Mouse (Mus musculus): ENCODE results near the gene Vrk3. TPM values are rescaled to one million over a fixed set of nuclear protein-coding genes. Genes with fewer than 3 reads are reported as not detected.

Gene Vrk3
- polyA plus RNA-seq (2012; rRNA removed), result 20.0 and 23.5 TPM in 2 replicates

DNA sequence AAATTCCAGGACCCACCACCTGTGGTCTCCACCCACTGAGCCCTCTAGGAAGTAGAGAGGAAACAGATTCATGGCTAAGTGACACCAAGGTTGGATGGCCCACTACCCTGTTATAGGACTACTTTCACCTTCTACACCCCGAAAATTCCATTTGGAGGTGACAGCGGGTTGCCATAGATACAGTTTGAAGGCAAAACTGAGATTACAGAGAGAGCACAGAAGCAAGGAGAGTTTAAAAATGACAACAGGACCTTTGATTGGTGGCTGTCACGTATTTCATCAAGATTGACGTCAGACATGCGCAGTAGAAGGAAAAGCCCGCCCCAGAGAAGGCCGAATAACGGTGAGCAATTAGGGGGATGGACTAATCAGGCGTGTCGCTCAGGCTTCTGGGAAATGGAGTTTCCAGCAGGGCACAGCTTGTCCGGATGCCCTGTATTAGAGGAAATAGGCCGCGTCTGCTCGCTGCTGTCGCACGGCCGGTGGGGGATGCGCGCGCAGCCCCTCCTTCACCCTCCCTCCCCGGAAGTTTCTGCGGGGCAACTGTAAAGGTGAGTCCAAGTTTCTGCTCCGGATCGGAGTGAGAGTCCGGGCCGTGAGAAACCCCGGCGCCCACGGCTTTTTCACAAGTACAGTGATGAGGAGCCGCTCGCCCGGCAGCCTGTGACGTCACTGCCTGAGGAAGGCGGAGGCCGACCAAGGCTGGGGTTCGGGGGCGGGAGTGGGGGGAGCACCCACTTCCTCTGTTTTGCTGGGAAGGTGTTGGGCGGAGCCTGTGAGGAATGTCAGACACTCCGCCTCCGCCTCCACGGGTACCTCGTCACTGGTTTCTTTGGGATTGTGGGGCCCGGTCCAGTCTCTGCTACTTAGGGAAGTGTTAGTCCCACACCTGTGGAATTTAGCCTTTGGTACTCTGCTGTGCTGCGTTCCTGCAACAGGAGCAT lies at the start of gene Vrk3:
Gene Vrk3 (plus strand): TSS at position 313 of the 944 bp plus-strand sequence.

DNA sequence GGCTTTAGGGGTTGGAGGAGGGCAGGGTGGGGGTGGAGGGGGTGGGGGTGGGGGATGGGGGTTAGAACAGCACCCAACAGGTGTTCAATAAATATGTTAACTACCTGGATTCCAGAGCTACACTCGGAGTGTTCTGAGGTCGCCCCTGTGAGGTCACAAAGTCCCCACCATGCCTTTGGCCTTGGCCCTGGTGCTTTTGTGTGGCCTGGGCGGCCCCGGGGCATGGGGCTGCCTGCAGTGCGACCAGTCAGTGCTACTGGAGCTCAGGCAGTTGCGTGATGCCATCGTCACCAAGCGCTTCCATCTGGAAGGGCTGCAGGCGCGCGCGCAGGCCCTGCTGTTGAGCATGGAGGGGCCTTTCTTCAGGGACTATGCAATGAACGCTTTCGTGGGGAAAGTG lies 39.6 kb upstream of the Vrk3 start, which contains the start of gene Izumo2:
Gene Izumo2 (plus strand): TSS at position 169 of the 400 bp plus-strand sequence.

DNA sequence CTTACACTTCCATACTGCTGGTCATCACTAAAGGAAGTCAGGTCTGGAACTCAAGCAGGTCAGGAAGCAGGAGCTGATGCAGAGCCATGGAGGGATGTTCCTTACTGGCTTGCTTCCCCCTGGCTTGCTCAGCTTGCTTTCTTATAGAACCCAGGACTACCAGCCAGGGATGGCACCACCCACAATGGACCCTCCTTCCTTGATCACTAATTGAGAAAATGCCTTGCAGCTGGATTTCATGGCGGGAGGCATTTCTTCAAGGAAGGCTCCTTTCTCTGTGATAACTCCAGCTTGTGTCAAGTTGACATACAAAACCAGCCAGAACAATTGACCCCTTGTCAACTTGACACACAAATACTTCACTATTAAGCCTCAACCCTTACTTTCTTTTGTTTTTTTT lies 2.7 kb downstream of the Vrk3 start, which contains the start of gene Zfp473:
Gene Zfp473 (minus strand): TSS at position 101 of the 400 bp plus-strand sequence.

DNA sequence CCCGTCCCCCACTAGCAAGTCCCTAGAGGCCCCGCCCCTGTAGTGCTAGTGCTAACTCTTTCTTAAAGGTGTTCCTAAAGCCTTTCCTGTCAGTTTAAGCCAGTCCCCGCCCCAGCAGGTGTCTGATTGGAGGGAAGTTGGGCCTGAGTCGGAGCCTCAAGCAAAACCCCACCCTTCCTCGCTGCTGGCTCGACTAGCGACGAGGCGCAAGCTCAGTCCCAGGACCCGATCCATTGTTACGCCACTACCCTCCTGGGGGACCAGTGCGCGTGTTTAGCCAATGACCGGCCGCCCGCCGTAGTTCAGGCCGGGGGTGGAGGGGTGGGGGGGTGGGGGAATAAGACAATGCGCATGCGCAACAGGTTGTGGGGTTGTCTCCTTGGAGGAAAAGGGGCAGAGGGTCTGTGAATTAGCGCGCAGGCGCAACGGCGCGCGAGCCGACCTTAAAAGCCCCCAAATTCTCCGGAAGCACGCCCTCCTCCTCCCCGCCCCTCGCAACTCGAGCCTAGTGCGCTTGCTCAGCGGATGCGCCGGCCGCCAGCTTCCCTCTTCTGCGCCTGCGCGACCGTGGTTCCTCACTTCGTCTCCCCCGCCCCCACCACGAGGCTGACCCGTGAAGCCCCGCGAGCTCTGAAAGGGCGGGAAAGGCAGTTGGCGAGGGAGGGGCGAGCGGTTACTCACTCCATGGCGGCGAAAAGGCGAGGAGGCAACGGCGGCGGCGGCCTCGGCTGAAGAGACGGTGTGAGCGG lies 67.7 kb downstream of the Vrk3 start, which contains the start of the genes Nup62 and Il4i1:
Gene Nup62 (plus strand): TSS at position 368 of the 749 bp plus-strand sequence.
Gene Il4i1 (plus strand): TSS at position 667 of the 749 bp plus-strand sequence.

DNA sequence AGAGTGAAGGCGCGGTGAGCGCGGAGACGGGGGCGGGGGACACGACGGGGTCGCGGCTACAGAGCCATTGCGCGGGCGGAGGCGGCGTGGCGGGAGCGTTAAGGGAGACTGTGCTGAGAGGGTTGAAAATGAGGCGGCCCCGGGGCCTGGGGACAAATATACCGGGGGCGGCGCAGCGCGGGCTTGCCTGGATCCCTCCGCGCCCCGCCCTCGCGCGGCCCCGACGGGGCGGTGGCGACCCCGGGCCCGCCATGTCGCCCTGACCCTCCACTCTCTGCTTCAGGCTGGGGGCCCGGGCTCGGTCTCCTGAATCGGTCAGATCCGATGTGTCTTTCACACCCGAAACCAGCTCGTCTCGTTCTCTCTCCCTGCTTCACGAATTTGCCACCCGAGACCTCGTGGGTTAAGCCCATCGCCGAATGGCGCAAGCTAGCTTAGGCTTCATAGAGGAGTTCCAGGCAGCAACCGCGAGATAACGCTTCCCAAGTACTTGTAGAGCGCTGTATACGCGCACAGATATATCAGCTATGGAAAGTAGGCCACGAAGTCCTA lies 68.3 kb downstream of the Vrk3 start, which contains the start of gene Atf5:
Gene Atf5 (minus strand): TSS at position 189 of the 552 bp plus-strand sequence.

Other genes starting within 250 kb of the Vrk3 start
- 0.01 TPM in 1 of 2 replicates, not detected in the other for gene Mybpc2, start 223.8 kb upstream of the Vrk3 start, polyA plus RNA-seq (2012; rRNA removed)
- gene Spib, start 216.3 kb upstream of the Vrk3 start, polyA plus RNA-seq (2012; rRNA removed), result 0.14 and 0.18 TPM in 2 replicates
- gene Pold1, start 199.6 kb upstream of the Vrk3 start, polyA plus RNA-seq (2012; rRNA removed), result 44.8 and 45.0 TPM in 2 replicates
- gene Nr1h2, start 194.5 kb upstream of the Vrk3 start, polyA plus RNA-seq (2012; rRNA removed), result 27.6 and 31.6 TPM in 2 replicates
- 3.9 and 5.2 TPM in 2 replicates for gene Napsa, start 176.0 kb upstream of the Vrk3 start, polyA plus RNA-seq (2012; rRNA removed)
- 0.16 and 0.24 TPM in 2 replicates for gene Kcnc3, start 157.7 kb upstream of the Vrk3 start, polyA plus RNA-seq (2012; rRNA removed)
- 0.08 and 0.23 TPM in 2 replicates for gene Myh14, start 77.6 kb upstream of the Vrk3 start, polyA plus RNA-seq (2012; rRNA removed)
- not detected in 2 replicates for gene Izumo2, start 39.7 kb upstream of the Vrk3 start, polyA plus RNA-seq (2012; rRNA removed)
- gene Zfp473, start 2.6 kb downstream of the Vrk3 start, polyA plus RNA-seq (2012; rRNA removed), result 0.95 and 1.0 TPM in 2 replicates
- 41.2 and 48.8 TPM in 2 replicates for gene Nup62, start 67.7 kb downstream of the Vrk3 start, polyA plus RNA-seq (2012; rRNA removed)
- 0.40 and 0.41 TPM in 2 replicates for gene Il4i1, start 68.0 kb downstream of the Vrk3 start, polyA plus RNA-seq (2012; rRNA removed)
- gene Atf5, start 68.2 kb downstream of the Vrk3 start, polyA plus RNA-seq (2012; rRNA removed), result 27.2 and 29.9 TPM in 2 replicates
- gene Akt1s1, start 100.6 kb downstream of the Vrk3 start, polyA plus RNA-seq (2012; rRNA removed), result 22.9 and 23.0 TPM in 2 replicates
- gene Tbc1d17, start 100.7 kb downstream of the Vrk3 start, polyA plus RNA-seq (2012; rRNA removed), result 14.0 and 15.9 TPM in 2 replicates
- gene Pnkp, start 108.7 kb downstream of the Vrk3 start, polyA plus RNA-seq (2012; rRNA removed), result 13.6 and 14.4 TPM in 2 replicates
- 43.8 and 45.4 TPM in 2 replicates for gene Ptov1, start 121.4 kb downstream of the Vrk3 start, polyA plus RNA-seq (2012; rRNA removed)
- 25.1 and 29.4 TPM in 2 replicates for gene Med25, start 144.3 kb downstream of the Vrk3 start, polyA plus RNA-seq (2012; rRNA removed)
- 4.5 and 5.3 TPM in 2 replicates for gene Fuz, start 147.7 kb downstream of the Vrk3 start, polyA plus RNA-seq (2012; rRNA removed)
- 59.2 and 68.7 TPM in 2 replicates for gene Ap2a1, start 181.1 kb downstream of the Vrk3 start, polyA plus RNA-seq (2012; rRNA removed)
- gene Tsks, start 194.8 kb downstream of the Vrk3 start, polyA plus RNA-seq (2012; rRNA removed), result 0.10 TPM in 1 of 2 replicates, not detected in the other
- gene Cpt1c, start 226.4 kb downstream of the Vrk3 start, polyA plus RNA-seq (2012; rRNA removed), result 1.8 and 2.3 TPM in 2 replicates
- gene Prmt1, start 238.2 kb downstream of the Vrk3 start, polyA plus RNA-seq (2012; rRNA removed), result 163 and 176 TPM in 2 replicates
- gene Irf3, start 249.2 kb downstream of the Vrk3 start, polyA plus RNA-seq (2012; rRNA removed), result 38.0 and 41.0 TPM in 2 replicates

All from liver, embryonic 14 days (tissue).